Mouse (Mus musculus) lung, postnatal 0 days (tissue): ENCODE data around the gene Cyp2c69. TPM values are rescaled to one million over a fixed set of nuclear protein-coding genes. Genes with fewer than 3 reads are reported as not detected.
"Not testable (repeated sequence)": the region's sequence is repeated elsewhere in the genome, so short reads cannot be mapped to it uniquely, and the experiment has no call there.

ENCODE experiments used
- ATAC-seq: fragments of 200-750 bp; cut with Nextera tagmentation; 2 replicates; pipeline ENCODE4 v1.8.0; 2017; ENCODE audit warnings: moderate library complexity
- DNase-seq: peaks from one replicate; pipeline ENCODE4 v3.0.0-alpha.2; 2016; ENCODE audit warnings: low spot score
- H3K27ac ChIP-seq: fragments of 300-500 bp; sonication (generic); 2 replicates; pipeline ENCODE4 v1.5.1; 2014; ENCODE audit warnings: antibody characterized with exemption, mild to moderate bottlenecking, low read length, mixed read lengths
- H3K27me3 ChIP-seq: fragments of 300-500 bp; sonication (generic); replicated peaks from 2 replicates; pipeline ENCODE4 v1.6.1; 2014; ENCODE audit warnings: low read length, mixed read lengths; ENCODE audit not compliant: insufficient read depth
- H3K36me3 ChIP-seq: fragments of 300-500 bp; sonication (generic); 2 replicates; pipeline ENCODE4 v1.6.1; 2014; ENCODE audit warnings: low read length, mixed read lengths; ENCODE audit not compliant: insufficient read depth
- H3K4me1 ChIP-seq: fragments of 300-500 bp; sonication (generic); 2 replicates; pipeline ENCODE4 v1.6.1; 2014; ENCODE audit warnings: antibody characterized with exemption, low read depth, low read length, mixed read lengths; ENCODE audit not compliant: insufficient read depth
- H3K4me2 ChIP-seq: fragments of 300-500 bp; sonication (generic); replicated peaks from 2 replicates; pipeline ENCODE4 v1.6.1; 2014; ENCODE audit warnings: low read depth, mild to moderate bottlenecking, low read length, moderate library complexity, mixed read lengths
- H3K4me3 ChIP-seq: fragments of 300-500 bp; sonication (generic); 2 replicates; pipeline ENCODE4 v1.5.1; 2014; ENCODE audit warnings: low read depth, low read length
- H3K9ac ChIP-seq: fragments of 300-500 bp; sonication (generic); replicated peaks from 2 replicates; pipeline ENCODE4 v1.6.1; 2014; ENCODE audit warnings: low read depth, mild to moderate bottlenecking
- H3K9me3 ChIP-seq: fragments of 300-500 bp; sonication (generic); 2 replicates; pipeline ENCODE4 v1.6.1; 2016; ENCODE audit warnings: low read length, mixed read lengths
- CTCF ChIP-seq: IDR thresholded peaks from 2 replicates; pipeline ENCODE4 v1.5.1; 2016; ENCODE audit warnings: antibody characterized with exemption, mild to moderate bottlenecking
- EP300 ChIP-seq: IDR thresholded peaks from 2 replicates; pipeline ENCODE4 v1.6.1; 2016; ENCODE audit warnings: antibody characterized with exemption, mild to moderate bottlenecking, control low read depth
- WGBS: fragments of 180-500 bp; shearing (Covaris S2); extraction: QIAGEN DNeasy Blood & Tissue Kit; methylation state at CpG from one replicate; pipeline ENCODE4 v1.1.7; 2014; 5-methylcytosine and 5-hydroxymethylcytosine counted together
- polyA plus RNA-seq: library from polyadenylated mRNA; unstranded; fragments of >200 nt; fragmentation: Nextera tagmentation; extraction: Ambion mirVana; gene quantifications from 2 replicates; pipeline ENCODE4 v1.2.1, GENCODE M21; 2015

Cyp2c69 gene
- not detected in 2 replicates for polyA plus RNA-seq

GRCm38 (mm10) chr19:39886699-39887098 is at the start of gene Cyp2c69:
Gene Cyp2c69, minus strand, starts transcription at chr19:39886799.
- not testable (repeated sequence) for H3K36me3 ChIP-seq, H3K4me2 ChIP-seq, H3K9ac ChIP-seq, H3K4me3 ChIP-seq, H3K27me3 ChIP-seq, H3K9me3 ChIP-seq, ATAC-seq, H3K4me1 ChIP-seq, DNase-seq, H3K27ac ChIP-seq
- 84% methylated on average over 3 of the region's 3 CpGs for WGBS

- no peak for TF ChIP-seq CTCF
- TF ChIP-seq EP300: no peak
- Histone ChIP-seq H3K9ac (no peak overlapping the region), H3K36me3 (no peaks in the 10 kb centered on the region), H3K27ac (no peak overlapping the region), H3K4me3 (no peak overlapping the region), H3K4me1 (no peaks in the 10 kb centered on the region), H3K9me3 (no peaks in the 10 kb centered on the region), H3K27me3 (no peaks in the 10 kb centered on the region), H3K4me2 (no peak overlapping the region)
- WGBS: 82% methylated on average over 2 of the region's 2 CpGs
- ATAC-seq (no peak), DNase-seq (no peak)
Measured at GRCm38 (mm10) chr19:39935396-39935795, 48.8 kb upstream of the Cyp2c69 start.

GRCm38 (mm10) chr19:39930032-39930431 is 43.4 kb upstream of the Cyp2c69 start:
- no peaks in the 10 kb centered on the region for H3K36me3 ChIP-seq
- H3K4me3 ChIP-seq: no peak overlapping the region
- no peak for TF ChIP-seq EP300
- TF ChIP-seq CTCF: no peak
- H3K9me3 ChIP-seq: no peaks in the 10 kb centered on the region
- no peaks in the 10 kb centered on the region for H3K27me3 ChIP-seq
- WGBS: 73% methylated on average over 1 of the region's 1 CpGs
- no peak for DNase-seq
- no peak overlapping the region for H3K4me2 ChIP-seq
- H3K27ac ChIP-seq: no peak overlapping the region
- H3K9ac ChIP-seq: no peak overlapping the region
- no peaks in the 10 kb centered on the region for H3K4me1 ChIP-seq
- ATAC-seq: no peak

- WGBS: 96% methylated on average over 2 of the region's 2 CpGs
- Histone ChIP-seq H3K9me3 (no peaks in the 10 kb centered on the region), H3K9ac (no peak overlapping the region), H3K4me3 (no peak overlapping the region), H3K27ac (no peak overlapping the region), H3K4me2 (no peak overlapping the region), H3K4me1 (no peaks in the 10 kb centered on the region), H3K27me3 (no peaks in the 10 kb centered on the region), H3K36me3 (no peaks in the 10 kb centered on the region)
- DNase-seq (no peak), ATAC-seq (no peak)
- no peak for TF ChIP-seq CTCF
- no peak for TF ChIP-seq EP300
Measured at GRCm38 (mm10) chr19:39901656-39902055, 15.1 kb upstream of the Cyp2c69 start.

- H3K27ac ChIP-seq, H3K4me3 ChIP-seq, ATAC-seq, H3K9me3 ChIP-seq, H3K9ac ChIP-seq, H3K27me3 ChIP-seq, H3K4me1 ChIP-seq, H3K4me2 ChIP-seq, DNase-seq, H3K36me3 ChIP-seq: not testable (repeated sequence)
- 69% methylated on average over 3 of the region's 3 CpGs for WGBS
Measured at GRCm38 (mm10) chr19:39890079-39890478, 3.5 kb upstream of the Cyp2c69 start.

- TF ChIP-seq CTCF (no peak), EP300 (no peak)
Measured at GRCm38 (mm10) chr19:39866133-39866532, 20.5 kb downstream of the Cyp2c69 start.

GRCm38 (mm10) chr19:39820931-39821330 is 65.7 kb downstream of the Cyp2c69 start:
- H3K36me3 ChIP-seq, H3K9me3 ChIP-seq, H3K27ac ChIP-seq, H3K9ac ChIP-seq, H3K27me3 ChIP-seq, DNase-seq, ATAC-seq, H3K4me1 ChIP-seq, H3K4me3 ChIP-seq, H3K4me2 ChIP-seq: not testable (repeated sequence)
- 62% methylated on average over 2 of the region's 2 CpGs for WGBS

More at GRCm38 (mm10) chr19:39866133-39866532, 20.5 kb downstream of the Cyp2c69 start:
- H3K36me3 ChIP-seq: no peaks in the 10 kb centered on the region
- H3K9me3 ChIP-seq: no peaks in the 10 kb centered on the region
- no peak overlapping the region for H3K4me3 ChIP-seq
- no peak overlapping the region for H3K9ac ChIP-seq
- ATAC-seq: no peak
- H3K4me1 ChIP-seq: no peaks in the 10 kb centered on the region
- no peak overlapping the region for H3K27ac ChIP-seq
- WGBS: 55% methylated on average over 1 of the region's 1 CpGs
- no peak for DNase-seq
- H3K27me3 ChIP-seq: no peaks in the 10 kb centered on the region
- H3K4me2 ChIP-seq: no peak overlapping the region

- not testable (repeated sequence) for H3K4me1 ChIP-seq, H3K4me2 ChIP-seq, H3K9me3 ChIP-seq, H3K4me3 ChIP-seq, H3K9ac ChIP-seq, H3K36me3 ChIP-seq, ATAC-seq, DNase-seq, H3K27ac ChIP-seq, H3K27me3 ChIP-seq
- 82% methylated on average over 1 of the region's 1 CpGs for WGBS
Measured at GRCm38 (mm10) chr19:39816400-39816799, 70.2 kb downstream of the Cyp2c69 start.

GRCm38 (mm10) chr19:39815991-39816390 is 70.6 kb downstream of the Cyp2c69 start:
- not testable (repeated sequence) for H3K9me3 ChIP-seq, H3K27me3 ChIP-seq, ATAC-seq, H3K4me2 ChIP-seq, DNase-seq, H3K36me3 ChIP-seq, H3K27ac ChIP-seq, H3K4me1 ChIP-seq, H3K4me3 ChIP-seq, H3K9ac ChIP-seq
- WGBS: 56% methylated on average over 4 of the region's 4 CpGs

- ATAC-seq, H3K4me3 ChIP-seq, H3K9ac ChIP-seq, H3K9me3 ChIP-seq, DNase-seq, H3K4me2 ChIP-seq, H3K4me1 ChIP-seq, H3K27me3 ChIP-seq, H3K27ac ChIP-seq, H3K36me3 ChIP-seq: not testable (repeated sequence)
- 84% methylated on average over 3 of the region's 3 CpGs for WGBS
Measured at GRCm38 (mm10) chr19:39812714-39813113, 73.9 kb downstream of the Cyp2c69 start, which contains the start of gene Cyp2c40. Gene Cyp2c40, minus strand, starts transcription at chr19:39812814.
